Mouse (Mus musculus) small intestine, adult 2 months (tissue): Measurements from ENCODE around the gene Slc13a3. TPM values are rescaled to one million over a fixed set of nuclear protein-coding genes. Genes with fewer than 3 reads are reported as not detected.
"Not testable (repeated sequence)": the region's sequence is repeated elsewhere in the genome, so short reads cannot be mapped to it uniquely, and the experiment has no call there.

Source experiments
- H3K27ac ChIP-seq: fragments of 200-500 bp; 2 replicates; pipeline ENCODE4 v1.5.1; 2012; ENCODE audit warnings: low read depth, low read length, control low read depth, inconsistent platforms; ENCODE audit not compliant: insufficient read depth
- H3K27me3 ChIP-seq: fragments of 200-500 bp; 2 replicates; pipeline ENCODE4 v1.6.1; 2012; ENCODE audit warnings: mild to moderate bottlenecking, moderate library complexity, low read length, inconsistent platforms; ENCODE audit not compliant: control insufficient read depth, insufficient read depth
- H3K36me3 ChIP-seq: fragments of 200-500 bp; 2 replicates; pipeline ENCODE4 v1.6.1; 2012; ENCODE audit warnings: mild to moderate bottlenecking, low read length, control low read depth, inconsistent platforms; ENCODE audit not compliant: control insufficient read depth, insufficient read depth
- H3K4me1 ChIP-seq: fragments of 200-500 bp; 2 replicates; pipeline ENCODE4 v1.6.1; 2012; ENCODE audit warnings: low read length, inconsistent platforms, mixed read lengths; ENCODE audit not compliant: control insufficient read depth, insufficient read depth, insufficient read length
- H3K4me3 ChIP-seq: fragments of 200-500 bp; 2 replicates; pipeline ENCODE4 v1.5.1; 2012; ENCODE audit warnings: low read depth, mild to moderate bottlenecking, control low read depth, inconsistent platforms, low read length, moderate library complexity
- CTCF ChIP-seq: fragments of 200-500 bp; IDR thresholded peaks from 2 replicates; pipeline ENCODE4 v1.5.1; 2012; ENCODE audit warnings: low read depth, mild to moderate bottlenecking, control low read depth, inconsistent platforms, low read length, moderate library complexity, mixed read lengths; ENCODE audit not compliant: insufficient replicate concordance, insufficient read length; ENCODE audit errors: extremely low read depth
- POLR2A ChIP-seq: fragments of 200-500 bp; IDR thresholded peaks from 2 replicates; pipeline ENCODE4 v1.6.1; 2012; ENCODE audit warnings: low read depth, mild to moderate bottlenecking, control low read depth, inconsistent platforms, low read length, moderate library complexity
- WGBS: fragments of 180-500 bp; shearing (Covaris S2); methylation state at CpG from one replicate; pipeline ENCODE4 v1.1.7; 2018; 5-methylcytosine and 5-hydroxymethylcytosine counted together
- polyA plus RNA-seq: library from polyadenylated mRNA; depleted of rRNA; stranded (reverse); fragments of >200 nt; gene quantifications from 2 replicates; pipeline ENCODE4 v1.2.3, GENCODE M21; 2012; rRNA removed

The Slc13a3 gene
- 0.03 and 0.30 TPM in 2 replicates for polyA plus RNA-seq

DNA sequence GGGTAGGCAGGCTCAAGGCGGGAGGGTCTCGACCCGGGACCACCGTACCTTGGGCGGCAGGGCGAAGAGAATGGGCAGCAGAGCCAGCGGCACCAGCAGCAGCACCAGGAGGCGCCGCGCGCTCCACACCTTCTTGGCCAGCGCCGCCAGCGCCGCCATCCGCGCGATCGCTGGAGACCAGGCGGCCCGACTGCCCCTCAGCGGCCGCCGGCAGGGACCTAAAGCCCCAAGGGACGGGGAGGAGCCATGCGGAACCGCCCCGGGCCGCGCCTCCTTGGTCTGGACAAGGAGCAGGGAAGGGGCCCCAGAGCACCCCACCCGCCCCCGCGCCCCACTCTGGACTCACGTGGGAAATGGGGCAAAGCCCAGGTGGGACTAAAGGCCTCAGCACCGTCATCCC, at the start of gene Slc13a3:
Slc13a3 (minus strand) TSS at position 228 of the 400 bp plus-strand sequence.
- WGBS, result 2% methylated on average over 35 of the region's 35 CpGs
- TF ChIP-seq CTCF (no peak), POLR2A (no peak)
- H3K27ac ChIP-seq, result no peak within 1 kb of the TSS
- H3K4me3 ChIP-seq, result no peak within 1 kb of the TSS
- peaks cover 12% of the 10 kb centered on the region for H3K27me3 ChIP-seq
- no peaks in the 10 kb centered on the region for H3K4me1 ChIP-seq
- no peaks in the 10 kb centered on the region for H3K36me3 ChIP-seq

DNA sequence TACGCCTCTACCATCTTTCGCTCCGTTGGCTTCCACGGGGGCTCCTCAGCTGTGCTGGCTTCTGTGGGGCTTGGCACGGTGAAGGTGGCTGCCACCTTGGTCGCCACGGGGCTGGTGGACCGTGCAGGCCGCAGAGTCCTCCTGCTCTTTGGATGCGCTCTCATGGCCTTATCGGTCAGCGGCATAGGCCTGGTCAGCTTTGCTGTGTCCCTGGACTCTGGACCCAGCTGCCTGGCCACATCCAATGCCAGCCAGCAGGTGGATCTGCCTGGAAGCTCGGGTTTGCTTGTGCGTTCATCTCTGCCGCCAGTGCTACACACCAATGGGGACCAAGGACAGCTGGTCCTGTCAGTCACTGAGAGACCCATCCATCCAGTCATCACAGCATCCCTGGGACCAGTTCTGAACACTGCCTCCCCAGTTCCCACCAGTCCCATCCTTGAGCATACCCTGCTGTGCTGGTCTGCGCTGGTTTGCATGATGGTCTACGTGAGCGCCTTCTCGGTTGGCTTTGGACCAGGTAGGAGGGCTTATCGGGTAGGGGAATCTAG, 42.2 kb upstream of the Slc13a3 start:
- peaks cover 8% of the 10 kb centered on the region; the same call in 1 of the 2 replicates for H3K4me1 ChIP-seq
- no peak overlapping the region for H3K27ac ChIP-seq
- 95% methylated on average over 20 of the region's 20 CpGs for WGBS
- H3K27me3 ChIP-seq, result no peaks in the 10 kb centered on the region
- TF ChIP-seq CTCF (no peak), POLR2A (no peak)
- no peaks in the 10 kb centered on the region for H3K36me3 ChIP-seq
- no peak overlapping the region for H3K4me3 ChIP-seq

DNA sequence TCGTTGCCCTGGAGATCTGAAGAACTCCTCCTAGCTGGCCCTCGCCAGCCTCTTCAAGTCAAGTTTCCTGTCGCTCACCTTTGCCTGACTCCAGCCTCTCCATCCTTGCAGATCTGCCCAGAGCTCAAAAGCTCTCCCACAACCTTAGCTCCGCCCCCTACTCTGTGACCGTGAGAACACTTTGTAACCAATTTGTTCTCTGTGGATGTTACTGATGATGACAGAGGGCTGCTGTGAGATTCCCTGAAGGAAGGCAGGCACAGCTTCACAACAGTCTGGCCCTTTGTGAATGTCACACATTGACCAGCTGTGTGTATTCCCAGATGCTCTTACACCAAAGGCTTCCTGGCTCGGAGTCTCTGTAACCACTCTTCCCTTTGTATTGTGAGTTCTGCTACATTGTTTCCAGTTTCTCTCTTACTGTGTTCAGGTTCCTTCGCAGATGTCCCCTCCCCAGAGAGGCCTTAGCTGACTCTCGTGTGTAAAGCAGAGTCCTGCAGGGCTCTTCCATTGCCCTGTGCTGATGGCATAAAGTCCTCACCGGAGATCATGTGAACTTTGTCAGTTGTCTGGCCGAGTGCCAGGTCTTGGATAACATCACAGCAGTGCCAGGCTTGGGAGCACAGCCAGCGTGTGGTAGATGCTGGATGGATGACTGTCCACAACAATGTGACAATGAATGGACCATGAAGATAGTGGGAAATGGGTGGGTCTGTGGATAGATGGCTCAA, 40.0 kb upstream of the Slc13a3 start:
- Histone ChIP-seq H3K4me1 (peaks cover 8% of the 10 kb centered on the region; the same call in 1 of the 2 replicates), H3K27me3 (no peaks in the 10 kb centered on the region), H3K36me3 (no peaks in the 10 kb centered on the region), H3K4me3 (no peak overlapping the region), H3K27ac (no peak overlapping the region)
- TF ChIP-seq POLR2A (no peak), CTCF (no peak)
- WGBS, result 17% methylated on average over 11 of the region's 11 CpGs

DNA sequence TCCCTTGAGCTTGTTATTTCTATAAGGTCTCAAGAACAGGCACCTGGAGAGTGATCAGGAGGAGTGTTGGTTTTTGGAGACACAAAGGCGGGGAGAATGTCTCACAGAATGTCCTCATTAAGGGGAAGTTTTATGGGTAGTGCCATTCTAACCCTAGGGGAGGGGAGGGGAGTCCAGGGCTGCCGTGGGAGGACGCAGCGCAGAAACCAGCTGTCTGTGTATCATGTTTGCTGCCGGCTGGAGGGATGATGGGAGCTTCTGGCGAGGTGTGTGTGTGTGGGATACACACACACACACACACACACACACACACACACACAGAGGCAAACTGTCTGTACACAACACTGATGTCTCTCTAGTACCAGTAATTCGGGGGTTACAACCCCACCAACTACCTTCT, 39.4 kb upstream of the Slc13a3 start:
- WGBS, result 16% methylated on average over 7 of the region's 7 CpGs
- TF ChIP-seq POLR2A (no peak), CTCF (no peak)
- no peaks in the 10 kb centered on the region for H3K36me3 ChIP-seq
- no peak overlapping the region for H3K4me3 ChIP-seq
- no peaks in the 10 kb centered on the region for H3K27me3 ChIP-seq
- H3K4me1 ChIP-seq, result peaks cover 8% of the 10 kb centered on the region; the same call in 1 of the 2 replicates
- no peak overlapping the region for H3K27ac ChIP-seq

DNA sequence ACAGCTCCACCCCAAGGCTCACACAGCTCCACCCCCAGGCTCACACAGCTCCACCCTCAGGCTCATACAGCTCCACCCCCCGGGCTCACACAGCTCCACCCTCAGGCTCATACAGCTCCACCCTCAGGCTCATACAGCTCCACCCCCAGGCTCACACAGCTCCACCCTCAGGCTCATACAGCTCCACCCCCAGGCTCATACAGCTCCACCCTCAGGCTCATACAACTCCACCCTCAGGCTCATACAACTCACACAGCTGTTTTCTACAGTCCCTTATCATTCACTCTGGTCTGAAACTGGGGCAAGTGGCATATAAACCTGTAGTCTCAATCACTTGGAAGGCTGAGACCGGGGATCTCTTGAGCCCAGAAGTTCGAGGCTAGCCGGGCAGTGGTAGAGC, 38.5 kb upstream of the Slc13a3 start:
- H3K27me3 ChIP-seq, H3K27ac ChIP-seq, H3K4me1 ChIP-seq, H3K4me3 ChIP-seq, H3K36me3 ChIP-seq: not testable (repeated sequence)
- 64% methylated on average over 4 of the region's 4 CpGs for WGBS

DNA sequence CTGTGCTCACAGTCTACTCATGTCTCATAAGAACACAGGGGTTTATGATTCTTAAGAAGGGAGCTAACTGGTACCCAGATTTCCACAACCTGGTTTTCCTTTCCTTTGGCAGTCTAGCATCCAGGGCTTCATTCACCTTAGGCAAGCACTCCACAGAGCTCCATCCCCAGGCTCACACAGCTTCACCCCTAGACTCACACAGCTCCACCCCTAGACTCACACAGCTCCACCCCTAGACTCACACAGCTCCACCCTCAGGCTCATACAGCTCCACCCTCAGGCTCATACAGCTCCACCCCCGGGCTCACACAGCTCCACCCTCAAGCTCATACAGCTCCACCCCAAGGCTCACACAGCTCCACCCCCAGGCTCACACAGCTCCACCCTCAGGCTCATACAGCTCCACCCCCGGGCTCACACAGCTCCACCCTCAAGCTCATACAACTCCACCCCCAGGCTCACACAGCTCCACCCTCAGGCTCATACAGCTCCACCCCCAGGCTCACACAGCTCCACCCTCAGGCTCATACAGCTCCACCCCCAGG, 38.0 kb upstream of the Slc13a3 start:
- H3K27ac ChIP-seq, H3K27me3 ChIP-seq, H3K36me3 ChIP-seq, H3K4me1 ChIP-seq, H3K4me3 ChIP-seq: not testable (repeated sequence)
- WGBS, result 58% methylated on average over 2 of the region's 2 CpGs

DNA sequence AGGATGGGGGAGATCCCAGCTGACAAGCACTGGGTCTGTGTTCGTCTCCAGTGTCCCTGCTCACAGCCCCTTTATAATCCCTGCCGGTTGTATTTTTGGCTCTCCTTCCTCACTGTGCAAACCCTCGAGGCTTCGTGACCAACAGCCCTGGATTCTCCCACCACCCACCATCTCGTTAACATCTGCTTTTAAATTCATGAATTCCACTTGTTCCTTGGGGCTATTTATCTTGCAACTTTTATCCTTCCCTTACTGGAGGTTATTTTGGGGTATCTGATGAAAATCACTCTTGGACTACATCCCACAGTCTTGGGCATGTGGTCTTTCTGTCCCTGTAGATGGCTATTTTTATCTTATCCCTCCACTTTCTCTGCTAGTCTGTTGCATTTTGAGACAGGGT, 37.4 kb upstream of the Slc13a3 start:
- peaks cover 8% of the 10 kb centered on the region; the same call in 1 of the 2 replicates for H3K4me1 ChIP-seq
- TF ChIP-seq CTCF, result no peak
- no peak for TF ChIP-seq POLR2A
- H3K27ac ChIP-seq, result no peak overlapping the region
- no peaks in the 10 kb centered on the region for H3K36me3 ChIP-seq
- 64% methylated on average over 5 of the region's 5 CpGs for WGBS
- H3K4me3 ChIP-seq, result no peak overlapping the region
- no peaks in the 10 kb centered on the region for H3K27me3 ChIP-seq

DNA sequence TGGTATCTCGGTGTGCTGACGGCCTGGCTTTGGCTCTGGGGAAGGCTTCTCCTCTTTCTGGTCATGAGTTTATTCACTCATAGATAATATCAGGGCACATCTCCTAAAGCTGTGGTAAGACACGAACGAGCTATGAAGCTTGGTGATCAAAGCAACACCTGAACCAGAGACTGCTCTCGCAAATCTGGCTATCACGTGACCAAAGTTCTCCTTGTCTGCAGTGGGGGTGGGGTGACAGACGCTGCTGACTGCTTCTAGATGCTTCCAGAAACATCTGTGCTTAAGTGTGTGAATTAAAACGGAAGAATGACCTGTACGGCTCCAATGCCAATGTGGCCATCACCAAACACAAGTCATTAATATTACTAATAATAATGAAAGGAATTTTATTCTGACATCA, 36.7 kb upstream of the Slc13a3 start:
- Histone ChIP-seq H3K27ac (no peak overlapping the region), H3K36me3 (no peaks in the 10 kb centered on the region), H3K4me3 (no peak overlapping the region), H3K27me3 (no peaks in the 10 kb centered on the region), H3K4me1 (peaks cover 8% of the 10 kb centered on the region; the same call in 1 of the 2 replicates)
- 41% methylated on average over 9 of the region's 9 CpGs for WGBS
- TF ChIP-seq CTCF (no peak), POLR2A (no peak)
